Mouse (Mus musculus): ENCODE results near the gene Mvb12b.

- TF ChIP-seq CTCF (IDR thresholded peaks at IDR 0.05; ENCODE audit: low read depth) (no peak), EP300 (IDR thresholded peaks at IDR 0.05; ENCODE audit: low read depth) (no peak)
These were observed 50.4 kb downstream of the Mvb12b start for GRCm38 (mm10) chr2:33837297-33837696.
